Mouse (Mus musculus) embryo, embryonic 11 days (tissue): ENCODE measurements at regions not wholly inside any gene's neighbourhood (a gene's known extent, or its start where the extent isn't known, plus 50 kb on each side); places are given as distances from the start of the nearest gene placed in this dataset.

Experiments
- DNase-seq: peaks from one replicate; pipeline ENCODE4 v3.0.0-alpha.2; 2015

DNA sequence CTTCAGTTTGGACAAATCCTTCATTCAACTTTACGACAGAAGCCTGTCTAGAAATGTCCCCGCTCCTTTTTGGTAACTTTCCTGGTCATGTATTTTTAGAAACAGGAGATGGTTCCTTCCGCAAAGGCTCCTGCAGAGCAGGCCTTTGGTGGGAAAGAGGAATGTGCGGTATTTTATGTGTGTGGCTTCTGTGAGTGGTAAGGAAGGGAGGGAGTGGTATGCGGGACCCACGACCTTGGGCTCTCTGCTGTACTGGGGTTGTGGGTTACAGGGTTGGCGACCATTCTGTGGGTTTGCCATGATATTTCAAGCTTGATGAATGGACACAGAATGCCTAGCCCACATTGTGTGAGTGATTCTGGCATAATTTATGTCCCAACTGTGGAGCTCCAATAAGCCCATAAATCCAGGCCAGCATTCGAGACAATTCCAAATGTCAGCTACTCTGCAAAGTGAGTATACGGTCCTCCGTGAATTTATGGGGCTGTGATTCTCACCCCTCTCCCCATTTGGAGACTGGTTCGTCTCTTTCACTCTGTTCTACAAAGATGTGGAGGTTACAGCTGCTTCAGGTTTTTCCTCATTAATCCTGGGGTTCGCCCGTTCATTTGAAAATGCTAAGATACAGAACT lies 109.3 kb upstream of the Rxfp2 start:
- peak; percentile 41 for DNase-seq

DNA sequence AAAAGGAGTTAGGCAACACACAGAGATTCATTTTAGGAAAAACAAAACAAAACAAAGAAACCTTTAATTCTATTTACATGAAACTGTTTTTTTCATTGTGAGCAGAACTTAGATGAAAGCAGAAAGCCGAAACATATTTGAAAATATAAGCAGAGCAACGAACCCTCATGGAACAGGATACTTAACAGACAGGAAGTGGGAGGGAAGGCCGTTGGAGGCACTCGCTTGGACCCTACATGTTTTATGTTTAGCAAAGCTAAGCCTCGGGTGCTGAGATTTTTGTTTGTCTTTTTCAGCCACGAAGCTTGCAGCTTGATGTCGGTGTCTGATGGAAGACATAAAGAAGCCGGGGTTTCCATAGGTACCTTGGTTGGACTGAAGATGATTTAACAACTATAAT lies 108.5 kb upstream of the Rxfp2 start:
- peak; percentile 14 for DNase-seq

DNA sequence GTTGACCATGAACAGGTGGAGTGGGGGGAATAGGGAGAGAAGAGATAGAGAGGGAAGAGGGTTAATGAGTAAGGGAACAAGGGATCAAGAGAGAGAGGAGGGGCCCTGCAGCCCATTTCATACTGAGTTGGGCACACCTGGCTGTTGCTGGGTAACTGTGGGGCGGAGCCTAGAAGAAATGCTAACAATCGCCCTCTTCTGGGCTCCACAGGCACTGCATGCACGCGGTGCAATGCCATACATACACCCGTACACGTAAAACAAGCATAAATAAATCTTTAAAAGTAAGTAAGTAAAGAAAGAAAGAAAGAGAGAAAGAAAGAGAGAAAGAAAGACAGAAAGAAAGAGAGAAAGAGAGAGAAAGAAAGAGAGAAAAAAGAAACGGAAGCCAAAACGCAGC lies 106.5 kb upstream of the Rxfp2 start:
- DNase-seq = no peak

DNA sequence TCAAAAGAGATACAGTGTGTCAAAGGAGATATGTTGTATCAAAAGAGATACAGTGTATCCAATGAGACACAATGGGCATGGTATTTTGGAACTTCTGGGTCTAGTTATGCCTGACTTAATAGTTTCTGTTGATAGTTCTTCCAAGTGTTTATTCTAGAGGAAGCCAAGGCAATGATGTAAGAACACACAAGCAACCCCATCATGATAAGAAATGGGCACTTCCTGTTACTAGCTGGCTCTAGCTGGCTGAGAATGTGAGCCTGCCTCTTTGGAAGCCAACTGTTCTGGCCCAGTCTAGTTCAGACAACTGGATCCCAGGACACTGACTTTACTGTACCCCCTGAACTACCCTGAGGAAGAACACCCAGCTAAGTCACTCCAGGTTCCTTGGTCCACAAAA lies 102.7 kb upstream of the Rxfp2 start:
- no peak for DNase-seq

DNA sequence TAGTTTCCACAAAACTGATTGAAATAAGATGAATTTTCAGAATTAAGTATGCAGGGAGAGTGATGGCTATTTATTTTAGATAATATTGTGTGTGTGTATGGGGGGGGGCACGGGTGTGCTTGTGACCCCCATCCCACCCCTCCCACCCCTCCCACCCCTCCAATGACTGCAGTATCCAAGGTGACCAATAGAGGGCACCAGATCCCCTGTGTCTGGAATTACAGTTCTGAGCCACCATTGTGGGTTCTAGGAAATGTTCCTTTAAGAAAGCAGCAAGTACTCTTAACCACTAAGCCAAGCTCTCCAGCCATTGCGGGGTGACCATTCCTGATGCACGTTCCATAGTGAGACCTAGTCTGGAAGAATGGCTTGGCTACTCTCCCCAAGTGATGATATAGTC lies 101.1 kb upstream of the Rxfp2 start:
- DNase-seq = peak; percentile 47

DNA sequence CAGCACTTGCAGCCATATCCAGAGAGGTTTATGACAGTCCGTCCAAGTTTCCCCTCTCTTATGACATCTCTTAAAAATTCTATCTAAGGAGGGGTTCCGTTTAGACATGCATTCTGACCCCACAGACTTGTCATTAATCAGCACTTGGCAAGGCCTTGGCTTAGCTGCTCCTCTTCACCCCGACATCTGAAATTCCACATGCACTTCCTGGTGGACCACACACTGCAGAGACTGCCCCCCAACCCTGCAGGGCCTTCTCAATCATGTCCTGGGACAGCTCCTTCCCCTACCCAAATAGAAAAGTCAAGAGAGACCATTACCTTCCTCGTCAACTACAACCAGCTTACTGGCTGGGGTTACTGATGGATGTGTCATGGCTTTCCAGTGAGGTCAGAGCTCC lies 99.4 kb upstream of the Rxfp2 start:
- no peak for DNase-seq

DNA sequence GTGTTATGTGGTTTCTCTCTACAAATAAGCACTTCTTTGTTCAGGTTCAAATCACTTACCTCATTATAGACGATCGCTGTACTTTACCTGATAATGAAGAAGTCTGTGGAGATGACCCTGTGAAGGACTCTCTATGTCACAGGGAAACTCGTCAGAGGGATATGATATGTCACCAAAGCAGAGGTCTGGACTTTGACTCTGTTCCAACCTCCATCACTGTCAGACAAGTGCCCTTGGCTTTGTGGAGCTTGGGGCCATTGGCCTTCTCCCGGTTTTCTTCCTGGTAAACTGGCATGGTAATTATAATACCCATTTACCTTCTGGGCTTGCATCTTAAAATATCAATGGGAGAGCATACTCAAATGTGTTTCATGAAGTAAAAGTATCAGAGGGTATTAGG lies 98.1 kb upstream of the Rxfp2 start:
- DNase-seq = no peak

DNA sequence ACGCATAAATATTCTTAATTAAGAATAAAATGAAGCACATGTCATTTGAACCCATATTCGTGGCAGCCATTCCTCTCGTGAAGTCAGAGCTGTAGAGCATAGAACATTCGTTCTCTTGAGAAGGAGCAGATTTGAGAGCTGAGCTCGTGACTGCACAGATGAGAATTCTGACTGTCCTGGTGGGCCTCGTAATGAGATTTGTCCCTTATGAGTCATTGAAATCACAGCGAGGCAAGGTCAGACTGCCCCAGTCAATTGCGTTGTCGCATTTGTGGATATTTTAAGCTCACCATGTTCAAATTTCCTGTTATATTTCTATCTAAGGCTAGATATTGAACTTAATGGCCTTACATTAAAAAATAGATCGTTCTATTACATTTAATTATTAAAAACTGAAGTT lies 94.0 kb upstream of the Rxfp2 start:
- no peak for DNase-seq

DNA sequence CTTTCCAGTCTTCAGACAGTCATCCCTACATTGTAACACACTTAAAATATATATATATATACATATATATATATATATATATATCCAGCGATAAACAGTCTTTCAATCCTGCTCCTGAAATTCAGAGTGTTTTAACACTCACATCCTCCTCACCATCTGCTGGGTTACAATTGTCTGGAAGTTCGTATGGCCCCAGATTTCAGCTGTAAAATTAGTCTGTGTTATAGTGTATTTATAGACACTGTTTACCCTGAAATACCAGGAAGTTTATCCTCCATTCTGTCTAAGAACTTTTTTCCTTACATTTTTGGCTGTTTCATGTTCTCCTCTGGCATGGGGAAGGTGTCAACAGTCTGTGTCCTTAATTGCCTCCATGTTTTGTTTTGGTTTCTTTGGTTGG lies 91.7 kb upstream of the Rxfp2 start:
- DNase-seq = no peak

DNA sequence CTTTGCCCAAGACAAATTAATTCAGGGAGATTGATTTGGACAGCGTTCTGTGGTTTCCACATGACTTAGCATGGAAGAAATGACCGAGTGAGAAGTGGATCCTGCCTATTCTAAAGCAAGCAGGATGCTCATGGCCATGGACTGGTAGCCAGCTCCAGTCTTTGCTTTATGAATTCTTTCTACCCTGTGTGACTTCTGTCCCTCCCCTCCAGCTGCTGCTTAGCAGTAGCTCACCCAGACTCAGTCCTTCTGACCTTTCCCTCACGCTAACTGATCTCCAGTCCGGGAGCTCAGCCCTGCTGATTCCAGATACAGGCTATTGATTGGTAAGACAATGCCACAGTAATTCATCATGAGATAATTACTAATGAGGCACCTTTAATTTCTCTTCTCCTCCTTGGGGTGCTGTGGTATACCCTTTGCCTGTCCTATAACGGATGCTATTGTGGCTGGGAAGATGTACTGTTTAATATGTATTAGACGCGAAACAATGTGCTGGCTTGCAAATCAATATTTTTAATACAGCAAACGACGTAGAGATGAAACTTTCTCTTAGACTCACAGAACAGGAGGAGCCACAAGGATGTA lies 86.8 kb upstream of the Rxfp2 start:
- peak; percentile 37 for DNase-seq

DNA sequence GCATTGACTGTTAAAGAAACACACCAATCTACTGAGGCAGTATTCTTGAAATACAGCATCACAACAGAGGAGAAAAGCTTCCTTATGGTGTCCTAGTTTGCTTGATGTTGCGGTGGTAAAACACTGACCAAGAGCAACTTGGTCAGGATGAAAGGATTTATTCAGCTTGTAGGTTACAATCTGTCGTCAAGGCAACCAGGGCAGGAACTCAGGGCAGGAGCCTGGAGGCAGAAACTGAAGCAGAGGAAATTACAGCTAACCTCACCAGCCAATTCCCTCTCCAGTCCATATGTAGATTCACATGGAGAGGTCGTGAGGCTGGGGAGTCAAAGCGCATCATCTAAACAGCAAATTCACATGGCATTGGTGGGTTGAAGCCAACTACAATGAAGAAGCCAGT lies 86.3 kb upstream of the Rxfp2 start:
- DNase-seq = peak; percentile 51

DNA sequence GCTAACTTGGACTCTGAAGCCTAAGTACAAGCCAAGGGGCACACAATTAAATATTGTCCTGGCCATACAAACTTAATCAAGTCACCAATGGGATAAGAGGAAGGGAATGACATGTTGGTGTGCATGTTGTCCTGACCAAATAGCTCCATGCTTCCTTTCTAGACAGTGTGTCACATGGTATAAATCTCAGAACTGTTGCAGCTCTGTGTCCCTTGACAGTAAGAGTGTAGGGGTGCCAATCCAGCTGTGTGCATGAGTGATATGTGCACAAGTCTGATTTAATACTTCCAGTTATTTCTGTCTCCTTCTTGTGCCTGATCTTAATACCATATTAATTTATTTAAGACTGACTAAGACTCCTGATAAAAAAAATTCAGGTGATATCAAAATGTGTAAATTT lies 72.8 kb upstream of the Rxfp2 start:
- DNase-seq = no peak

DNA sequence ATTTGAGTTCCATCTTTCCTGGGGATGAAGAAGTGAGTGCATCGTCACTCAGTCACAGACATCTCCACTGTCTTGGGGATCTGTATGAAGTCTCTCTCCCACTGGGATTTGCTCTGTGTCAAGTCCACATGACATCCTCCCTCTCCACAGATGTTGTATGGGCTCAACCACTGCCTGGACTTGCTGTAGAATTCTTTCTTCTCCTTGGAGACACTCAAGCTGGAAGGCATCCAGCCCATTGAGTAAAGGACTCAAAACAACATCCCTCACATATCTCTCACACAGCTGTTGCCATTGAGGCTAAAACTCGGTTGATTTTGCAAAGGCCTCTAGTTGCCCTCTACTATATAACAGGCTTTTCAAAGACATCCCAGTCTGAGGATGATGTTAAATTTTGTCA lies 71.0 kb upstream of the Rxfp2 start:
- no peak for DNase-seq

DNA sequence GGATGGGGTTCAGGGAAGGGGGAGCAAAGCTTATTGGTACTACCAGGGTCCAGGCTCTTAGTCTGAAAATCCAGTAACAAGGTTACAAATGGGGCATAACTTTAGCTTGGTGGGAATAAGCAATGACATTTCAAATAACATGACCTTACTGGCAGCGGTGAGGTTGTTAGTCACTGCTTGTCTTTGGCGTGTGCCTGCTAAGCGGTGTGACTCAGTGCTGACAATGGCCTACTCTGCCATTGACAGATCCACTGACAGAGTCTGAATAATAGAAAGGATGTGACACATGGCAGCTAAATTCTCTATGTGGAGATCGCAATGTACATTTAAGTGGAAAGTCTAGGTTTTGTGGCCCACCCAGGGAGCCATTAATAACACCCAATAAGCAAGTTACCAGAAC lies 61.5 kb upstream of the Rxfp2 start:
- no peak for DNase-seq

DNA sequence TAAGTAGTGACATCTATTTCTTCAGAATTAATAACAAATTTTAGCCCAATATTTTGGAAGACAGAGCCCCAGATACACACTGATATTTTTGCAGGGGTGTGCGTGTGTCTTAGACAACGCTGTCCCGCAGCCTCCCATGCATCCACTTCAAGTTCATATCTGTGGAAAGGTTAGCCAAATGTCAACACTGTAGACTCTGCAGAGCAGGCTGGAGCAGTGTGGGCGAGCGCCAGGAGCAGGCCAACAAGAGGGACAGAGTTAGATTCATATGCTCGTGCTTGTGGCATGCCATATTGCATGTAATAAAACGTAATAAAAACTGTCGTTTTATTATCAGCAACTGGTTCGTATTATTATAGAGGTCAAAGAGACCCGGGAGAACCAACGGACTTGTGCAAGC lies 57.3 kb upstream of the Rxfp2 start:
- no peak for DNase-seq

DNA sequence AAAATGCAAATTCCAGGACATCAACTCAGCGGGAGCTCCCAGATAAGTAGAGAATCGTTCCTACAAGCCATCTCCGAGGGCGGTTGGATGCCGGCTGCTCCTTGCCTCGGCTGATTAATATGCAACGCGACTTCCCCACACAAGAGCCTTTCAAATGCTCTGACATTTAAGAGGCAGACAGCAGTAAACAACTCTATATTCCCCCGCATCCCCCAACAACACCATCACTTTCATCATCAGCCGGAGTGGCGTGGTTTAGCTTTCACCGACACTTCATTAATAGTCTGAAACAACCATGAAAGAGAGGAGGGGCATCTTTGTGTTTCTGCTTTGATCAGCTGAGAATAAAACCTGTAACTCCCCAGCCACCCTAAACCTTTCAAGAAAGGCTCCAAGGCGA lies 53.7 kb upstream of the Rxfp2 start:
- DNase-seq = peak; percentile 19
